17 mouse cellular contexts compared by ENCODE assay signal in genomic region chr5:70155173-70155572, GRCm38 (mm10).
A peak's percentile ranks its signal among the peaks of the same experiment; 100 is the strongest.
DNase-seq lines count a peak whose midpoint lies in the region; ATAC-seq and TF ChIP-seq lines count a peak whose summit lies in the region.
"Had no signal": no experiment of that assay in that cellular context is flagged by ENCODE, and none has a peak within 500 bp of the region (broad histone marks: within the 10 kb centered on the region; RNA-seq: fewer than 3 reads in every experiment).

No protein-coding gene starts in this region.

- no peaks in the 10 kb centered on the region for H3K9me3 ChIP-seq in midbrain, embryonic 15.5 days
- H3K9me3 ChIP-seq in midbrain, embryonic 10.5 days (replicated peaks): no peaks in the 10 kb centered on the region
- H3K9me3 ChIP-seq in midbrain, postnatal 0 days (ENCODE audit: low read length): no peaks in the 10 kb centered on the region
- H3K9me3 ChIP-seq: intestine, embryonic 15.5 days had no signal

- 57% methylated on average over 4 of the region's 4 CpGs for WGBS in midbrain, embryonic 15.5 days
- 81% methylated on average over 4 of the region's 4 CpGs for WGBS in midbrain, embryonic 10.5 days
- WGBS in midbrain, postnatal 0 days: 61% methylated on average over 4 of the region's 4 CpGs

- no peaks in the 10 kb centered on the region for H3K27me3 ChIP-seq in midbrain, embryonic 15.5 days (replicated peaks)
- H3K27me3 ChIP-seq in midbrain, embryonic 10.5 days (ENCODE audit: low read depth, poor library complexity, severe bottlenecking): no peaks in the 10 kb centered on the region
- H3K27me3 ChIP-seq in midbrain, postnatal 0 days (ENCODE audit: insufficient read depth, low read length): no peaks in the 10 kb centered on the region
- H3K27me3 ChIP-seq: intestine, embryonic 15.5 days; Patski had no signal

- H3K4me2 ChIP-seq in midbrain, embryonic 15.5 days: no peak overlapping the region
- no peak overlapping the region for H3K4me2 ChIP-seq in midbrain, postnatal 0 days (ENCODE audit: low read depth, low read length, poor library complexity, severe bottlenecking)
- H3K4me2 ChIP-seq: heart, embryonic 11.5 days; intestine, embryonic 15.5 days had no signal

- no peak for TF ChIP-seq CTCF in midbrain, postnatal 0 days (IDR thresholded peaks at IDR 0.05)

- peak; percentile 65; the same call in 1 of the 2 replicates for ATAC-seq in frontal cortex, adult (ENCODE audit: low TSS enrichment)
- ATAC-seq in midbrain, embryonic 15.5 days (replicated peaks): peak; percentile 56; the same call in 1 of the 2 replicates
- no peak for ATAC-seq in midbrain, postnatal 0 days (ENCODE audit: low FRiP score)
- ATAC-seq: activated CD4-positive, CD25-positive, alpha-beta regulatory T cell, adult 4 months; intestine, embryonic 15.5 days; Patski had no signal

- H3K36me3 ChIP-seq in midbrain, embryonic 15.5 days (replicated peaks): no peaks in the 10 kb centered on the region
- H3K36me3 ChIP-seq in midbrain, embryonic 10.5 days: no peaks in the 10 kb centered on the region
- H3K36me3 ChIP-seq in midbrain, postnatal 0 days (ENCODE audit: insufficient read depth, low read length): no peaks in the 10 kb centered on the region
- H3K36me3 ChIP-seq: intestine, embryonic 15.5 days had no signal

- H3K4me1 ChIP-seq in midbrain, embryonic 15.5 days: no peaks in the 10 kb centered on the region
- H3K4me1 ChIP-seq in midbrain, embryonic 10.5 days: no peaks in the 10 kb centered on the region
- H3K4me1 ChIP-seq in midbrain, postnatal 0 days (ENCODE audit: insufficient read depth, low read length): no peaks in the 10 kb centered on the region
- H3K4me1 ChIP-seq: intestine, embryonic 15.5 days had no signal

- no peak for DNase-seq in frontal cortex, postnatal 10 days (ENCODE audit: low spot score in 2 of 2)
- no peak for DNase-seq in midbrain, embryonic 10.5 days (ENCODE audit: low spot score)
- peak; percentile 0 for DNase-seq in forelimb bud, embryonic 11.5 days (ENCODE audit: low read depth, low spot score)
- DNase-seq in midbrain, postnatal 0 days (ENCODE audit: low spot score): peak; percentile 40
- DNase-seq in kidney, postnatal 25 days: no peak
- DNase-seq: cerebellum, postnatal 14 days; gastrocnemius, postnatal 36 days; heart, postnatal 14 days; lung, adult 18-20 months; thymus, adult 18-20 months had no signal

- H3K4me3 ChIP-seq in midbrain, embryonic 15.5 days: no peak overlapping the region
- no peak overlapping the region for H3K4me3 ChIP-seq in midbrain, embryonic 10.5 days
- no peak overlapping the region for H3K4me3 ChIP-seq in midbrain, postnatal 0 days (ENCODE audit: low read depth, low read length)
- H3K4me3 ChIP-seq: erythroblast, embryonic 14.5 days; intestine, embryonic 15.5 days had no signal

- no peak overlapping the region for H3K9ac ChIP-seq in midbrain, embryonic 15.5 days
- H3K9ac ChIP-seq in midbrain, postnatal 0 days (replicated peaks; ENCODE audit: low read length, poor library complexity, severe bottlenecking): no peak overlapping the region
- H3K9ac ChIP-seq: intestine, embryonic 15.5 days had no signal

- H3K27ac ChIP-seq in midbrain, embryonic 15.5 days: no peak overlapping the region
- H3K27ac ChIP-seq in midbrain, embryonic 10.5 days (replicated peaks): no peak overlapping the region
- H3K27ac ChIP-seq in midbrain, postnatal 0 days (ENCODE audit: low read depth, low read length): no peak overlapping the region
- H3K27ac ChIP-seq: intestine, embryonic 15.5 days had no signal

Comparison
In these comparisons a context has a peak if more than half of its experiments do, and no peak if none do; other contexts are left out.
1. DNase-seq: peak in forelimb bud, embryonic 11.5 days (single experiment) and midbrain, postnatal 0 days (single experiment); none in frontal cortex, postnatal 10 days (0 of 2), midbrain, embryonic 10.5 days (single experiment) and kidney, postnatal 25 days (0 of 2).